Mouse (Mus musculus): ENCODE data around the gene Gdpd5.

Gdpd5 gene

GRCm38 (mm10) chr7:99434672-99435250 is 53.5 kb downstream of the Gdpd5 start:
- in situ Hi-C loops (cut with MboI, MseI): no loop called here

- in situ Hi-C loops (cut with MboI, MseI): no loop called here
Measured at GRCm38 (mm10) chr7:99436530-99436929, 55.3 kb downstream of the Gdpd5 start.

GRCm38 (mm10) chr7:99438881-99439280 is 57.7 kb downstream of the Gdpd5 start:
- in situ Hi-C loops (cut with MboI, MseI): no loop called here

DNA sequence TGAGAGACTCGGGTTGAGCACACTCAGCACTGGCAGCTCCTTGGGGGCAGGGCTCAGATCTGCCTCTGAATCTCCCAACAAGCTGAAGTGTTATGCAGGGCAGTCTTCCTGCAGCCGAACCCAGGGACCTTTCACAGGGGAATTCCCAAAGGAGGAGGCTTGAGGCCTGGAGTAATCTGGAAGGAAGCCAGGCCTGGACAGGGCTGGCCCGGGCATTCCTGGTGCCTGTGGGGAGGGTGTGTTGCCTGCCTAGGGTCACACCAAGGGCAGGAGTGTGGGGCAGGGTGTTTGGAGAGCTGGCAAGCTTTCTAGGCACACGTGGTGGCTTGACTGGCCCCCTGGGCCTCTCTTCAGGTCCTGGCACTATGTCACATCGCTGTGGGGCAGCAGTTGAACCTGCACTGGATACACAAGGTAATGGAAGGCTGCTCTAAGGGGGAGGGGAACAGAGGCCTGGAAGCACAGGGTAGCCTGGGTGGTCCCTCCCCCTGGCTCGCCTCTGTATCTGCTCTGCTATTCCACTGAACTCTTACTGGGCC is 60.4 kb downstream of the Gdpd5 start:
- in situ Hi-C loops (cut with MboI, MseI): loop anchor here (10.0 kb wide), 1 partner anchor 57 kb away; the partner anchor contains the start of gene Gdpd5

- in situ Hi-C loops (cut with MboI, MseI): loop anchor here (10.0 kb wide), 1 partner anchor 58 kb away; the partner anchor contains the start of gene Gdpd5
Measured at GRCm38 (mm10) chr7:99443164-99443563, 62.0 kb downstream of the Gdpd5 start.

DNA sequence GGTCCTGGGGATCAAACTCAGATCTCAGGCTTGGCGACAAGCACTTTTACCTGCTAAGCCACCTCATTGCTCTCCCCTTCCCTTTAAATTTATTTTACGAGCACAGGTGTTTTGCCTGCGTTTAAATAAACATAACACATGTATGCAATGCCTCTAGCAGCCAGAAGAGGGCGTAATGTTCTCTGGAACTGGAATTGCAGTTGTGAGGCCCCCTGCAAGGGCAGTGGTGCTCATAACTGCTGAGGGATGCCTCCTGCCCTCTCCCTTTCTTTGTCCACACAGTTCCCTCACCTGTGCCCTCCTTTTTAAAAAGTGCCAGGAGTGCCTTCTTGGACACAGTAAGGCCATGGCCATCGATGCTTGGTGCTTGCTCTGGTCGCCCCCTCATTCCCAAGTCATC is 62.8 kb downstream of the Gdpd5 start:
- in situ Hi-C loops (cut with MboI, MseI): loop anchor here (10.0 kb wide), 1 partner anchor 59 kb away; the partner anchor contains the start of gene Gdpd5

DNA sequence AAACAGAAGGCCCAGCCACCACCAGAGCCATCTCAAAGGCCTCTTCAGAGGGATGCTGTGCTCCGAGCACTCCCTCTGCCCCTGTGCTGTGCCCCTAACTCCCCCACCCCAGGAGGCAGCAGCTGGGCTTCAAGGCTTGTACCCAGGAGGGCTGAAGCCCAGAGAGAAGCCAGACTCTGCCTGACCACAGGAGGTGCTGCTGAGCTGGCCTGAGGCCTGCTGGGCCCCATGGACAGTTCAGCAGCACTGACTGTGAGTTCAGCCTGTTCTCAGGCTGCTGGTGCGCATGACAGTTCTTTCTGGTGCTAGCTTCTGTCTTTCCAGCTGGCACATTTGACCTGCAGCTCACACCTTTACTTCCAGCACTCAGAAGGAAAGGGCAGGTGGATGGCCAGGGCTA is 64.6 kb downstream of the Gdpd5 start:
- in situ Hi-C loops (cut with MboI, MseI): loop anchor here (10.0 kb wide), 1 partner anchor 61 kb away; the partner anchor contains the start of gene Gdpd5

- in situ Hi-C loops (cut with MboI, MseI): loop anchor here (10.0 kb wide), 1 partner anchor 63 kb away; the partner anchor contains the start of gene Gdpd5
Measured at GRCm38 (mm10) chr7:99447323-99447722, 66.1 kb downstream of the Gdpd5 start.

DNA sequence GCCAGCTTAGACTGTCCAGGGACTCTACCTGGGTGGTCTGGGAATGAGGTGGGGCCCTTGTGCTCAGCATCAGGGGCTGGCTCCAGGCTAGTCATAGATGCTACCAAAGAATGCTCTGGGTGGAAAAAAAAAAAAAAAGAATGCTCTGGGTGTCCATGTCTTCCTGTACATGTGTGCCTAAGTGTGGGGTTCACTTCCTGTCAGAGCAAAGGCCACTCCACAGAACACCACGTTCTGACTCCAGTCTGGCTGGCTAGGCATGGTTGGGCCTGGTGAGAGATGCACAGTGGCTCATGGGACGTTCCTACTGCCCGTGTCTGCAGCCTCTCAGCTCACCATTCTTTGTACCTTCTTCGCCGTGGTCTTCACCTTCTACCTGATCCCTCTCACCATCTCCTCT is 67.4 kb downstream of the Gdpd5 start:
- in situ Hi-C loops (cut with MboI, MseI): loop anchor here (10.0 kb wide), 1 partner anchor 64 kb away; the partner anchor contains the start of gene Gdpd5

DNA sequence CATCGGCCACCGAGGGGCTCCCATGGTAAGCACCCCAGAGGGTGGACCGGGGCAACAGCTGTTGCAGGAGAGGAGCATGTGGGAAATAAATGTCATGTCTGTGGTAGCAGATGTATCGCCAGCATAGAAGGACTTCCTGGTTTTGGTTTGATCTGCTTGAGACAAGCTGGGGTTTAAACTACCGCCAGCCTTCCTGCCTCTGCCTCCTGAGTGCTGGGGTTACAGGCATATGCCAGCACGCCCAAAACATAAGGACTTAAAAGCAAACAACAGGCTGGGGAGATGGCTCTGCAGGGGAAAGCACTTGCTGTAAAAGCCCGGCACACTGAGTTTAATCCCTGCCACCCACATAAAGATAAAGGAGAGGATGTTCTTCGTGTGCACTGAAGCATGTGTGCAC is 67.8 kb downstream of the Gdpd5 start:
- in situ Hi-C loops (cut with MboI, MseI): loop anchor here (10.0 kb wide), 1 partner anchor 64 kb away; the partner anchor contains the start of gene Gdpd5

DNA sequence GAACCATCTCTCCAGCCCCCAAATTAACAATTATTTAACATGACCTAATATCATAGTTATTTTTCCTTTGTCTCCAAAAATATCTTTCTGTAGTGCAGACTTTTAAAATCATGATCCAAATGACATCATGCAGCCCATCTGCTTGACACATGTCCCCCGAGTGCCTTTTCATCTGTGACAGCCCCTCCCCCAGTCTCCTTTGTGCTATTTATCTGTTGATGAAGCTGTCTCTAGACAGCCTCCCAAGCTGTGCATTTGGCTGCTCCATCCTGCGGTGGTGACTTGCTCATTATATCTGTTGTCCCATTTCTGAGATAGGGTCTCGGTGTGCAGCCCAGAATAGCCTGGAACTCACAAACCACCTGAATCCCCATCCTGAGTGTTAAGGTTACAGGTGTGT is 68.5 kb downstream of the Gdpd5 start:
- in situ Hi-C loops (cut with MboI, MseI): loop anchor here (5.0 to 10.0 kb wide), 2 partner anchors 65 to 87 kb away; partner anchors contain the start of gene Gdpd5

DNA sequence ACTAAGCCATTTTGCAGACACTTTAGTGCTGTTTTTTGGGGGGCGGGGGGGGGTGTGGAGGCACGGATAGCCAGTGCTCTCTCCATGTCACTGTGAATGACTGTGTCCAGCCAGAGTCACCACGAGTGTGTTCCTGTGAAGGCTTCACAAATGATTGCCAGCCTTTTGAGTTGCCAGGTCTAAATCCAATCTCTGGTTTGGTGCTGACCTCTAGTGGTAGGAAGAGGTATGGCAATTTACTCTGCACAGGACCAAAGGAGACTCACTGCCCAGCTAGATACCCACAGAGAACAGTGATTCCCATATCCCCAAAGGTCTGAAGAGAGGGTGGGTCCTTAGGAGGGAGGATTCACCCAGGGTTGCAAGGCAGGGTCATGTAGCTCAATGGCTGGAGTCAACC is 69.5 kb downstream of the Gdpd5 start:
- in situ Hi-C loops (cut with MboI, MseI): loop anchor here (5.0 kb wide), 1 partner anchor 88 kb away; no protein-coding TSS in a partner anchor

GRCm38 (mm10) chr7:99452859-99453258 is 71.6 kb downstream of the Gdpd5 start:
- in situ Hi-C loops (cut with MboI, MseI): loop anchor here (5.0 kb wide), 1 partner anchor 91 kb away; no protein-coding TSS in a partner anchor

GRCm38 (mm10) chr7:99454044-99454443 is 72.8 kb downstream of the Gdpd5 start:
- in situ Hi-C loops (cut with MboI, MseI): loop anchor here (5.0 kb wide), 1 partner anchor 92 kb away; no protein-coding TSS in a partner anchor

- in situ Hi-C loops (cut with MboI, MseI): no loop called here
Measured at GRCm38 (mm10) chr7:99458849-99459248, 77.6 kb downstream of the Gdpd5 start.

DNA sequence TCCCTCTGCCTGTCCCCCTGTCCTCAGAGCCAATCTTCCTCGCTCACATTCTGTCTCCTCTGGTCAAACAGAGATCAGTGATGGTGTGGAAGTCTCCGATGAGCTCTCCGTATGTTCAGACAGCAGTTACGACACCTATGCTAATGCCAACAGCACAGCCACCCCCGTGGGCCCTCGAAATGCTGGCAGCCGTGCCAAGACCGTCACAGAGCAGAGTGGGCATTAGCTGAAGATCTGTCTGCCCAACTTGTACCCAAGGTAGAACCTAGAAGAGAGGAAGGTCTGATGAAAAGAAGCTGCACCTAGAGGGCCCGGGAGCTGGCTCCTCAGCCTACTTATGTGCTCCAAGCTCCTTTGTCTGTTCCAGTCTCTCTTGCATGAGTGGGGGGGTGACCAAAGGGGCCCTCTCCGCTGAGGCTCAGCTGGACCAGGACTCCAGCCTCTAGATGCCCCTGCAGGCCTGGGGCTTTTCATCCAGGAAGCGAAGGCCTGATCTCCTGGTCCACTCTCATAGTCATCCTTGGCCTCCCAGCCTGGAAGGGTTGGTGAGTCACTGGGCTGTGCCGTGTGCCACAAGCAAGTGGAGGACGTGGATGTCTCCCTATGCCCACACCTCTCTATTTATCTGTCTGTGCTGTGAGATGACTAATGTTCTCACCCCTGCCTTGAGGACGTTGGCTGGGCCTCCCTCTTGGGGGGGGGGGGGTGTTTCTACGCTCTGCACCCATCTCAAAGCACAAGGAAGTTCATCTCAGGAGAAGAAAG is 78.9 kb downstream of the Gdpd5 start:
- in situ Hi-C loops (cut with MboI, MseI): no loop called here

GRCm38 (mm10) chr7:99463120-99463519 is 81.9 kb downstream of the Gdpd5 start:
- in situ Hi-C loops (cut with MboI, MseI): no loop called here

DNA sequence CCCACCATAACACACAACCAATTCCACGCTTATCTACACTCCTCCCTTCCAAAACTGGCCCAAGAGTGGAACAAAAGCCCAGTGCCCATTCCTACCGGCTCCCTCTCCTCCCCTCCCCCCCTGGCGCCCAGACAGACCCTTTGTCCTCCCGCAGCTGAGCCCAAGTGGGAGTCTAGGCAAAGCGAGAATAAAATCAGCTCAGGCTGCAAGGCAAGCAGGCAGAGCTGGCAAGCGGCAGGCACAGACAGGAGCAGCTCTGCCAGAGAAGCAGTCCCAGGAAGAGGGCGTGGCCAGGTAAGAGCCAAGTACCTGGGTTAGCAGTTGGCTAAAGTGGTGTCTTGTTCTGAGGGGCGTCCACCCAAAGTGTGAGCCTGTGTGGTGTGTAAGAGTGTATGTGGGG is 84.6 kb downstream of the Gdpd5 start, which contains the start of gene Klhl35:
TSS of gene Klhl35 (plus strand) at position 194 of the 400 bp plus-strand sequence.
- in situ Hi-C loops (cut with MboI, MseI): loop anchor here (5.0 kb wide), 1 partner anchor 284 kb away; the partner anchor contains the start of gene Dgat2

GRCm38 (mm10) chr7:99467916-99468282 is 86.7 kb downstream of the Gdpd5 start:
- in situ Hi-C loops (cut with MboI, MseI): loop anchor here (5.0 kb wide), 1 partner anchor 286 kb away; the partner anchor contains the start of gene Dgat2

DNA sequence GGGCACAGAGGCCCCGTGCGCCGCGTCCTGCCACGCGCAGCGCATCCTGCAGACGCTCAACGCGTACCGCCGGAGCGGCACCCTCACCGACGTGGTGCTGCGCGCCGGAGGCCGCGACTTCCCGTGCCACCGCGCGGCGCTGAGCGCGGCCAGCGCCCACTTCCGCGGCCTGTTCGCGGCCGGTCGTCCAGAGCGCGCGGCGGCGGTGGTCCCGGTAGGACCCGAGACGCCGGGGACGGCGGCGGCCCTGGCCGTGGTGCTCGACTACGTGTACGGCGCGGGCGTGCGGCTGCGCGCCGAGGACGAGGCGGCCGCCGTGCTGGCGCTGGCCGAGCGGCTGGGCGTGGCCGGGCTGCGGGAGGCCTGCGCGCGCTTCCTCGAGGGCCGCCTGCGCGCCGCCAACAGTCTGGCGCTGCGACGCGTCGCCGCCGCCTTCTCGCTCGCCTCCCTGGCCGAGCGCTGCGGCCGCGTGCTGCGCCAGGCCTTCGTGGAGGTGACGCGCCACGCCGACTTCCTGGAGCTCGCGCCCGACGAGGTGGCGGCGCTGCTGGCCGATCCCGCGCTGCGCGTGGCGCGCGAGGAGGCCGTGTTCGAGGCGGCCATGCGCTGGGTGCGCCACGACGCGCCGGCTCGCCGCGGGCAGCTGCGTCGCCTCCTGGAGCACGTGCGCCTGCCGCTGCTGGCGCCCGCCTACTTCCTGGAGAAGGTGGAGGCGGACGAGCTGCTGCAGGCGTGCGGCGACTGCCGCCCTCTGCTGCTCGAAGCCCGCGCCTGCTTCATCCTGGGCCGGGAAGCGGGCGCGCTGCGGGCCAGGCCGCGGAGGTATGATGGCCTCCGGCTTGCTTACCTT is 87.3 kb downstream of the Gdpd5 start:
- in situ Hi-C loops (cut with MboI, MseI): loop anchor here (5.0 kb wide), 1 partner anchor 286 kb away; the partner anchor contains the start of gene Dgat2
